Mouse (Mus musculus): Measurements from ENCODE around the gene Tjp2.

DNA sequence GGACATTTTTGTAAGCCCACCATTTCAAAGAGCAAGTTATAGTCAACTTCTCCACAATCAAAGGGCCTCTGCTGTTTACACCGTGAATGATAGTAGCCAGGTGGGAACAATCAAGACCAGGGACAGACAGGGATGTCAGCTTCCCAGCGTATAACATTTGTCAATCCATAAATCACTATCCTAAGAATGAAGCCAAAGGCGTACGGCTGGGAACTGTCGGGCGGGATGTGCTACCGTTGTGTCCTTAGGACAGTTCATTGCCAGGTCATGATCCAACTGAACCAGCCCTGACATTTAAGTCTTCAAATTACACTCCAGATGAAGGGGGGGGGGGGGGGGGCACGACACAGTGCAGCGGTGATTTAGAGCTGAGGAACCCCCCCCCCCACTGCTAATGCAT lies 65.5 kb downstream of the Tjp2 start:
- no peak for TF ChIP-seq FLI1 (IDR thresholded peaks at IDR 0.05; ENCODE audit: low read length)
- no peak for TF ChIP-seq GATA1 (IDR thresholded peaks at IDR 0.05; ENCODE audit: borderline replicate concordance, low read length)
